Mouse (Mus musculus): Measurements from ENCODE around the gene Gm10717.
"Not testable (repeated sequence)": the region's sequence is repeated elsewhere in the genome, so short reads cannot be mapped to it uniquely, and the experiment has no call there.

Gm10717 gene

GRCm38 (mm10) chr9:3024912-3025467, at the start of gene Gm10717:
TSS of gene Gm10717 (plus strand) at chr9:3025417.
- DNase-seq (ENCODE audit: low spot score in 2 of 2) = peak; percentile 51 to 53

GRCm38 (mm10) chr9:3000445-3000972, 24.7 kb upstream of the Gm10717 start, which contains the start of gene Gm10722:
TSS of gene Gm10722 (plus strand) at chr9:3000922.
- DNase-seq (ENCODE audit: low spot score in 2 of 2) = peak; percentile 4 to 34

GRCm38 (mm10) chr9:3001006-3001405, 24.2 kb upstream of the Gm10717 start:
- peak; percentile 3 to 31 for DNase-seq (ENCODE audit: low spot score in 2 of 2)

- DNase-seq (ENCODE audit: low spot score in 2 of 2) = peak; percentile 98 to 100
Measured at GRCm38 (mm10) chr9:3001948-3002659, 23.1 kb upstream of the Gm10717 start.

- not testable (repeated sequence) for DNase-seq (ENCODE audit: low spot score in 2 of 2)
Measured at GRCm38 (mm10) chr9:3002794-3003396, 22.3 kb upstream of the Gm10717 start, which contains the start of gene Gm11168. TSS of gene Gm11168 (plus strand) at chr9:3003346.

- not testable (repeated sequence) for DNase-seq (ENCODE audit: low spot score in 2 of 2)
Measured at GRCm38 (mm10) chr9:3006179-3006578, 19.0 kb upstream of the Gm10717 start.

- peak; percentile 90 to 100 for DNase-seq (ENCODE audit: low spot score in 2 of 2)
Measured at GRCm38 (mm10) chr9:3006636-3007035, 18.6 kb upstream of the Gm10717 start.

GRCm38 (mm10) chr9:3007272-3007671, 17.9 kb upstream of the Gm10717 start:
- DNase-seq (ENCODE audit: low spot score in 2 of 2) = not testable (repeated sequence)

GRCm38 (mm10) chr9:3009331-3009730, 15.9 kb upstream of the Gm10717 start:
- not testable (repeated sequence) for DNase-seq (ENCODE audit: low spot score in 2 of 2)

- DNase-seq (ENCODE audit: low spot score in 2 of 2) = not testable (repeated sequence)
Measured at GRCm38 (mm10) chr9:3012054-3012621, 13.1 kb upstream of the Gm10717 start.

- DNase-seq (ENCODE audit: low spot score in 2 of 2) = not testable (repeated sequence)
Measured at GRCm38 (mm10) chr9:3012733-3013279, 12.4 kb upstream of the Gm10717 start, which contains the start of gene Gm10721. TSS of gene Gm10721 (plus strand) at chr9:3013140.

- not testable (repeated sequence) for DNase-seq (ENCODE audit: low spot score in 2 of 2)
Measured at GRCm38 (mm10) chr9:3015354-3015753, 9.9 kb upstream of the Gm10717 start, which contains the start of gene Gm10720. TSS of gene Gm10720 (plus strand) at chr9:3015654.

GRCm38 (mm10) chr9:3015896-3016295, 9.3 kb upstream of the Gm10717 start:
- DNase-seq (ENCODE audit: low spot score in 2 of 2) = not testable (repeated sequence)

- not testable (repeated sequence) for DNase-seq (ENCODE audit: low spot score in 2 of 2)
Measured at GRCm38 (mm10) chr9:3017108-3017507, 8.1 kb upstream of the Gm10717 start, which contains the start of gene Gm10719. TSS of gene Gm10719 (plus strand) at chr9:3017408.

GRCm38 (mm10) chr9:3018944-3019343, 6.3 kb upstream of the Gm10717 start:
- peak; percentile 82 to 93 for DNase-seq (ENCODE audit: low spot score in 2 of 2)

GRCm38 (mm10) chr9:3019835-3020727, 5.1 kb upstream of the Gm10717 start:
- peak; percentile 55 to 74 for DNase-seq (ENCODE audit: low spot score in 2 of 2)

GRCm38 (mm10) chr9:3022316-3023008, 2.8 kb upstream of the Gm10717 start:
- DNase-seq (ENCODE audit: low spot score in 2 of 2) = peak; percentile 60 to 78

GRCm38 (mm10) chr9:3023312-3023984, 1.8 kb upstream of the Gm10717 start, which contains the start of gene Gm10718:
TSS of gene Gm10718 (plus strand) at chr9:3023547.
- peak; percentile 3 to 19 for DNase-seq (ENCODE audit: low spot score in 2 of 2)
